Mouse (Mus musculus): ENCODE measurements at regions not wholly inside any gene's neighbourhood (a gene's known extent, or its start where the extent isn't known, plus 50 kb on each side); places are given as distances from the start of the nearest gene placed in this dataset.

DNA sequence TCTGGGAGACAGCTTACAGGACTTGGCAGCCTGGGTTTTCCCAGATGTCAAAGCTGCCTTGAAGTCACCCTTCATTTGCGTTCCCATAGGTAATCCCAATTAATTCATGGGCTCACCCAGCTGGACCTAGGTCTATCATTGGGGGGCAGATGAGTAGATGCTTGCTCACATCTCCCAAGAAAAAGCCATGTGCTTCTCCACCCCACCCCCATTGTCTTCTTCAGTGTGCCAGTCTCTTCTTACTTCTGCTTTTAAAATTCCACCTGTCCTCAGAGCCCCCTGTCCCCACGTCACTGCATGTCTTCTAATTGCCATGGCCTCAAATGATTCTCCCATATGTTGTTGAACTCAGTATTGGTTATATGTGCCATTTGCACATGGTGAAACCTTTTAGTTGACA is 240.9 kb upstream of the Runx1 start:
- DNase-seq (ENCODE audit: low read depth) = no peak

- no peak for DNase-seq (ENCODE audit: low read depth)
Observed at GRCm38 (mm10) chr16:93061475-93062179, 235.7 kb upstream of the Runx1 start.

GRCm38 (mm10) chr16:93056295-93056694 is 230.3 kb upstream of the Runx1 start:
- no peak for DNase-seq (ENCODE audit: low read depth)

DNA sequence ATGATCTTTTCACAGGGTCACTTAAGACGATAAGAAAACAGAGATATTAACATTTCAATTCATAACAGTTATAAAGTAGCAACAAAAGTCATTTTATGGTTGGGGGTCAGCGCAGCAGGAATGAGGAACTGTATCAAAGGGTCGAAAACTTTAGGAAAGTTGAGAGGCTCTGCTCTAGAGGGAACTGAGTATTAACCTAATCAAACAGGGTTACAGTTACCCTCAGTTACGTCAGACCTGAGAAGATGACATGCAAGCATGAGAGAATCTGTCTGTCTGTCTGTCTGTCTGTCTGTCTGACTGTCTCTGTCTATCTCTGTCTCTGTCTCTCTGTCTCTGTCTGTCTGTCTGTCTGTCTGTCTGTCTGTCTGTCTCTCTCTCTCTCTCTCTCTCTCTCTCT is 229.6 kb upstream of the Runx1 start:
- no peak for DNase-seq (ENCODE audit: low read depth)

GRCm38 (mm10) chr16:93051233-93051632 is 225.3 kb upstream of the Runx1 start:
- DNase-seq (ENCODE audit: low read depth) = no peak

DNA sequence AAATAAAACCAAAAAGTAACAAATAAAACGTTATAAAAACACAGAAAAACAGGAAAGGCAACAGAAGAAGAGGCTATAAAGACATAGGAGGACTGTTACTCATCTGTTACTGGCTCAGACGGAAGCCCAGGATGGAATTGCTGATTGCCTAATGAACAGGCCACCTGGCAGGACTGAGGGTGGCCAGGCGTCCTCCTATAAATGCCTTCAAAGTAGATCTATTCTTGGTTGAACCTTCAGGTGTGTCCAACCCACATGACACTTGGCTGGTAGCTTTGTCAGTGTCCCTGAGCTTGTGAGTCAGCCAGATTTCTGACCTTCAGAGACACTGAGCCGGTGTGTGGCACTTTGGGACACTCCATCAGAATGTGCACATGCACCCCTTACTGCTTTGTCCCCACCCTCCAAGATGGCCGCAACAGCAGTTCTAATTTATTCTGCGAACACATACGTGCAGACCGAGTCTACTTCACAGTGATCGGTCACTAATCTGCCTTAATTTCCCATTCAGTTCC is 222.5 kb upstream of the Runx1 start:
- no peak for DNase-seq (ENCODE audit: low read depth)

DNA sequence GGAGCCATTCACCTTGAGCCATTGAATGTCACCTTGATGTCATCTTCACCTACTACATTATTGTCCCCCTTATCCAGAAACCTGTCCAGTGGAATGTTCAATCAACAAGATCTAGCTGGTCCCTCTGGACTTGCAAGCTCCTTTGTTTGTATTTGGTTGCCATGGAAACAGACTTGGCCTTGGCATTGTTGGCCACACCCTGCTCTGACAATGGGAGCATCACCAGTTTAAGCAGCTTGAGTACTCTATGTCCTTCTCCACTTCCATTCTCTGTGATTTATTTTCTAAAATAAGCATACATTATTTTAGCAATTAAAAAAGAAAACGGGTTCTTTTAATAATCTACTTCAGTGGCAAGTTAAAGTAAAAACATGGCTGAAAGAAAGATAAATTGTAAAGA is 221.6 kb upstream of the Runx1 start:
- no peak for DNase-seq (ENCODE audit: low read depth)

DNA sequence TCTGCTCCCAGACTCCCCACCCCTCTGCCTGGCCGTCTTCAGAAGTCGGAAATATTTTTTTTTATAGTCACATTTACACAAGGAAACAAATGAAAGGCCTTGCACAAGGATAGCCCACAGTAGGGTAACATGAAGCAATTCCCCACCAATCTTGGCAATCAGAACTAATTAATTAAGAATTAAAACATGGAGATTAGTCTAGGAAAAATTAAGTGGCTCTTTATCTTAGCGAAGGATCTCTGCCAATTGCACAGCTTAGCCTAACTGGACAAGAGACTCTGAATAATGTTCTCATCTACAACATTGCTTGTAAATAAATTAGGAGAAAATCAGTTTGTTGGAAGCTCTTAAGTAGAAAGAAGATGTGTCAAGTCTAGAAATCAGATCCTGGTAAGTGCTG is 220.3 kb upstream of the Runx1 start:
- no peak for DNase-seq (ENCODE audit: low read depth)

DNA sequence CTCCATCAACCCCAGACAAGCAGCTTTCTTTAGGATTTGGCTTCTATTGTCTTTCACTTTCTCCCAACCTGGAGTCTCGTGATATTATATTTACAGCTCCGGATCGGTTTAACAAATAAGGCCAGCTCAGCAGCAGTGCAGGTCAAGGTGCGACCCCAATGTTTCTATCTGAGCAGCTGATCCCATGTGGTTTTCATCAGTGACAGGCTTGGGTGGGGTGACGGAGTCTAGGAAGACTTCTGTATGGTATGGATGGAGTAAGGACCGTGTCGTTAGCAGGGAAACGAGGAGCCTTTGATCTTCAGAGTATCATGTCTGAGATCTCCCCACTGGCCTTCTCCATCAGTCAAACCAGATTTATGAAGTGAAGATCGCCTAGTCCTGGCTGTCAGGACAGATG is 217.4 kb upstream of the Runx1 start:
- no peak for DNase-seq (ENCODE audit: low read depth)

- no peak for DNase-seq (ENCODE audit: low read depth)
Observed at GRCm38 (mm10) chr16:93042941-93043340, 217.0 kb upstream of the Runx1 start.

DNA sequence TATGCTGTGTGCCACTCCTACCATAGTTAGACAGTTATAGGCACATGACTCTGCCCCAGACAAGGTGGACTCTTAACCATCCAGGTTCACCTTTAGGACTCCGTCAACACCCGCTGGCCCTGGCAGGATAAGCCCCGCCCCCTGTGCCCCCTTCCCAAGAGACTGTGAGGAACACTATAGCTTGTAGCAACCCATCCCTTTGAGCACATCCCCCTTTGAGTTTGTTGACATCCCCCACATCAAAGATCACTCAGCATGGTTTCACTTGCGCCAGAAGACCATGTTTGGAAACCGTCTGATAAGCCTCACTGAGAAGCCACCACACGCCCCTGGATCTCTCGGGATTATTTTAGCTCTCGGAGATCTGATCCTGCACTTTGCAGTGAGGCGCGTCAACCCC is 216.5 kb upstream of the Runx1 start:
- no peak for DNase-seq (ENCODE audit: low read depth)

- DNase-seq (ENCODE audit: low read depth) = no peak
Observed at GRCm38 (mm10) chr16:93041887-93042286, 215.9 kb upstream of the Runx1 start.

- no peak for DNase-seq (ENCODE audit: low read depth)
Observed at GRCm38 (mm10) chr16:93041399-93041798, 215.4 kb upstream of the Runx1 start.

DNA sequence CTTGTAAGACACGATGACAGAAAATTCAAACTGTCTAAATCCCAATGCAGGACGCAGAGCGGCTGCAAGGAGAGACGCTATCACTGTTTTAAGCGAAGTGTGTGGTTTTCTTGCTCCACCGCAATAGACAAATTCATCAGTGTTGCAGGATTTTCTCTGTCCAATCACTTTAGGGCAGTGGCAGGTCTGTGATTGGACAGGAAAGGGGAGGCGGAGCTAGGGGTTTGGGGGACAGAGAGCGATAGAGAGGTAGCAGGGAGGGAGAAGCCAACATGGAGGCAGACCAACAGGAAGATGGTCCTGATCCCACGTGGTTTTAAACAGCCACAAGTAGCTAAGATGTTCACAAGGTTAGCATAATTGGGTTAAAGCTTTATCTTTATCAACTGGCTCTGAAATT is 209.7 kb upstream of the Runx1 start:
- DNase-seq (ENCODE audit: low read depth) = no peak

GRCm38 (mm10) chr16:93033943-93034342 is 208.0 kb upstream of the Runx1 start:
- DNase-seq (ENCODE audit: low read depth) = no peak

GRCm38 (mm10) chr16:93031624-93032023 is 205.7 kb upstream of the Runx1 start:
- no peak for DNase-seq (ENCODE audit: low read depth)

DNA sequence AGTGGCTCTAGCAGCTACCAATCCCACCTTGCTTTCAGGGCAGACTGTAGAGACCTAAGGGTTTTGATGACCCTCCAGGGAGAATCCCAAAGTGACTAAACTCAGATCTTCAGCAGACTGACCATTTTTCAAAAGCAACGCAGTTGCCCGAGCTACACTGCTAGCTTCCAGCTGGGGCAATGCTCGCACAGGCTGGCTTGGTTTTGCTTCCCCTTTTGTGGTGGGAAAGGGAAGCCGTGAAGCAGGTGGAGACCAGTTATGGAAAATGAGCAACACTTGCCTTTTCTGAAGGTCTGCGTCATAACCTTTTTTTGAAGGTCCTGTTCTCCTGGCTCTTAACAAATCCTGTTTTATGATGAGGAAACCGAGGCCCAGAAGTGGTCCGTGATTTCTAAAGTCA is 202.7 kb upstream of the Runx1 start:
- DNase-seq (ENCODE audit: low read depth) = no peak

DNA sequence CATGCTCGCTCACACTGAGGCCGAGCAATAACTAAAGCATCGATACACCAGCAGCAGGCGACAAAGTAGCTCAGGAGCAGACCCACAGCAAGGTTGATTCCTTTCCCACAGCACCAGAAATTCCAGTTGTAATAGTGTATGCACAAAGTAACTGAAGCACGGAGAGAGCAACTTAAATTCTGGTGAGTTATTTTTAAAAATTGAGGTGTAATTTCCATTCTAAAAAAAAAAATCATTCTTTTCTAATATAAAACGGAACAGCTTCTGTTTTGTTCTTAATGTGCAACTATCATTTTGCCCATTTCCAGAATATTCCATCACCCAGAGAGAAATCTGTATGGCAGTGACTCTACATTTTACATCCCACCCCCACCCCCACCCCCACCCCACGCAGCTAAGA is 202.1 kb upstream of the Runx1 start:
- DNase-seq (ENCODE audit: low read depth) = no peak

DNA sequence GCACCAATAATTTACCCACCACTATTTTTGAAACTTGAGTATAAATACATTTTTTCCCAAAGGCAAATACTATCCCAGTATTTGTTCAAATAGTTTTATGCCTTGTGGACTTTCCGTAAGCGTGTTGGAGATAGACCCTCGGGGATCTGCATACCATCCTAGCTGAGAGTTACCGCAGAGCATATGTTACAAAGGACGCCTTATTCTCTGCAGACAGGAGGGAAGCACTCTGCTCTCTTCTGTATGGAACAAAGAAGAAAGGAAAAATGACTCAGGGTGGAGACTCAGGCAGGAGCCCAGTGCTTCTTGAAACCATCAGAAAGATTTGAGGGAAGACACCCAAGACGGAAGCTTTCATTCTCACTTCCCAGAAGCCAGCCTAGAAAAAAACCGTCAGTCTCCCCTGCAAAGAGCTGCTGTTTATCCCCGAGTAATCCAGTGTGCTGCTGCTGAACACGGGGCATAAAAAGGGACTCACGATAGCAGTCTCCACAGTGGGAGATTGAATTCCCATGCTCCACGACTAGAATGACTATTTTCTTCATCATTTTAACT is 200.2 kb upstream of the Runx1 start:
- DNase-seq (ENCODE audit: low read depth) = no peak

DNA sequence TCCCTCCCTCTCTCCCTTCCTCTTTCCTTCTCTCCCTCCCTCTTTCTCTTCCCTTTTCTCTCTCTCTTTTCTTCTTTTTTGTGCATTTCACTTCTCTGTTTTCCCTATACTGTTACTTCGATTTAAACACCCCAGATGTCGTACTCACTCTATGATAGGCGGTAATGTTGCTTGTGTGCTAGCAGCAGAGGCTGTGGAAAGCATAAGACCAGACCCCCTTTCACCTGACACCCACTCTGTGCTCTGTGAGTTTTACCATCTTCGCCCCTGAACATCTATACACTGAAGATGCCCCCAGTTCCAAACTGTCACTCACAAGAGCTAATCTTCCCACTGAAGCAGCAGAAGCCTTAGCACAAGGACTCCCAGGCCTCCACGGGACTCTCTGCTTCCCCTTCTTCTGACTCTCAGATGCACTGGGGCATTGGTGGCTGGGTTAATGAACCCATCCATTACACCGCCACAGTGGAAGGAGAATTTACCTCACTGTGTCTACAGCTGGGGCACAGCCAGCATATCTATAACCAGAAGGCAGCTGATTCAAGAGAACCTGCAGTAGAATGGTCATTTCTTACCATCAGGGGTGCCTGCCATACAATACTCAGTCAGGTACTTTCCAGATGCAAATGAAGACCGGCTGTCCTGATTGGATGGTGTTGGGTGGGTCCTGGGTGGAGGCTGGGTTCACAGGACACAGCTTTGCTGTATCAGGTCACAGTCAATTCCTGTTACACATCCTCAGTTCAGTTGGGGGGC is 194.0 kb upstream of the Runx1 start:
- no peak for DNase-seq (ENCODE audit: low read depth)

GRCm38 (mm10) chr16:93018766-93019165 is 192.8 kb upstream of the Runx1 start:
- DNase-seq (ENCODE audit: low read depth) = no peak

GRCm38 (mm10) chr16:93017025-93017424 is 191.1 kb upstream of the Runx1 start:
- DNase-seq (ENCODE audit: low read depth) = no peak

DNA sequence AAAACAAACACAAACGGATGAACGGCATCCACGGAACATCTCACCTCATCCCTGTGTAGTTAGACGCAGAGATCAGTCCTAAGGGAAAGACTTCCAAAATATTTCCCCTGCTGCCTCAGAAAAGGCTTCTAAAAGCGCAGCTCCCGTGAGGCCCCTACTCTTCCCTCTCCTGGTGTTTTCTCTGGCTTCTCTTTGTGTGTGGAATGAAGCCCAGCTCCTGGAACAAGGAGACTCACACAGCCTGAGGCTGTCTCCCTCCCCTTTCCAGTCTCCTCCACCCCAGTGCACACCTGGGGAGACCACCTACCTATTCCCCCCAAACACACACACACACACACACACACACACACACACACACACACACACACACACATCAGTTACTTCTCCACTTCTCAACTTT is 189.7 kb upstream of the Runx1 start:
- DNase-seq (ENCODE audit: low read depth) = no peak

Data from c-Kit-positive CD71-positive TER-119-negative erythroid progenitor cells, embryonic 14.5 days (primary cell).